Mouse (Mus musculus): ENCODE data around the gene Wbp1.

DNA sequence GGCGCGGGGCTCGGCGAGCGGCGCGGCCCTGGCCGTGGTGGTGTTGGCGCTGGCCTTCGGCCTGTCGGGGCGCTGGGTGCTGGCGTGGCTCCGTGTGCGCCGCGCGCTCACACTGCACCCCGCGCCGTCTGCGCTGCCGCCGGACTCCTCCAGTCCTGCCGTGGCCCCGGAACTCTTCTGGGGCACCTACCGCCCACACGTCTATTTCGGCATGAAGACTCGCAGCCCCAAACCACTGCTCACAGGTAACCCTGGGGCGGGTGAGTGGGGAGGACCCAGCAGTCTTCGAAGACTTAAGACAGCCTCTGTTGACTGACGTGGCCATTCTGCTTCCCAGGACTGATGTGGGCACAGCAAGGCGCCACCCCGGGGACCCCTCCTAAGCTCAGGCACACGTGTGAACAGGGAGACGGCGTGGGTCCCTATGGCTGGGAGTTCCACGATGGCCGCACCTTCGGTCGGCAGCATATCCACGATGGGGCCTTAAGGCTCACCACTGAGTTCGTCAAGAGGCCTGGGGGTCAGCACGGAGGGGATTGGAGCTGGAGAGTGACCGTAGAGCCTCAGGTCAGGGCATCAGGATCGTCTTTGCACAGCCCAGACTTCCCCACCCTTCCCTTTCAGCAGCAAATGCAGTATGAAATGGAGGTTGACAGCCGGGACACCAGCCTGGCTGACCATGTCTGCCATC, 5.5 kb downstream of the Wbp1 start:
- TF ChIP-seq CTCF (IDR thresholded peaks at IDR 0.05; ENCODE audit: low read depth) (no peak), EP300 (IDR thresholded peaks at IDR 0.05; ENCODE audit: low read depth) (no peak)
